Mouse (Mus musculus) adrenal gland, adult (tissue): ENCODE results near the gene Apol8.
"Not testable (repeated sequence)": the region's sequence is repeated elsewhere in the genome, so short reads cannot be mapped to it uniquely, and the experiment has no call there.

Source experiments
- DNase-seq, 2 experiments: peaks; one replicate each; pipeline ENCODE4 v3.0.0; 2022 to 2023; ENCODE audit warnings: low spot score in 1 of 2; ENCODE audit not compliant: inconsistent age in 2 of 2

Gene Apol8

DNA sequence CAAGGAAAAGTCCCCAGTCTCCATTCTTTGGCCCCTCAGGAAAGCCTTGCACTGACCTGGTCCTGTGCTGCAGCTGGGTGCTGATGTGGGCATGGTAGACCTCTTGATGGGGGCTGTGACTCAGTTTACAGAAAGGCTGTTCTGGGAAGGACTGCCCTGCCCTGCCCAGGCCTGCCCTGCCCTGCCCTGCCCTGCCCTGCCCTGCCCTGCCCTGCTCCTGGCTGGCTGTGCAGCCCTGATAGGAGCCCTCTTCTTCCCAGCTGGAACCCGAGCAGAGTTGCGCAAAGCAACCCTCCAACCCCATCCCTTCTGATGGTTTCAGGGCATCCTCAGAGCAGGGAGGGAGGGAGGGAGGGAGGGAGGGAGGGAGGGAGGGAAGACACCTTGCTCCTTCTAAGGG lies 1.7 kb downstream of the Apol8 start:
- DNase-seq: no peak

DNA sequence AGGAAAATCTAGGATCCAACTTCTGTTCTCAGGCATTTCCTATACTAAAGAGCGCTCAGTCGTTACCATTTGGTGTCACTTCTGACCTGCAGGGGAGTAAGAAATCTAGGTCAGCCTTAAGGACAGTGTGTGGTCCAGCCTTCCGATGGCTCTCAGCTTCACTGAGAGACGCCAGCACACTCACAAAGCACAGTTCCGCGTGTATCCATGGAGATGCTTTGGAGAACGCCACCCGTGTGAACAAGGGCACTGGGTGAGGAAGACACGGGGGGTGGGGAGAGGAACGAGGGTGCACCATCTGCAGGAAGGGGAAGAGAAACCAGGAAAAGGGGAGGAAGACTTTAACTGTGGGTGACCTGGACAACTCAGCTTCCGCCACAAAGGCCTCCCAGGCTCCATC lies 4.4 kb downstream of the Apol8 start:
- no peak for DNase-seq

DNA sequence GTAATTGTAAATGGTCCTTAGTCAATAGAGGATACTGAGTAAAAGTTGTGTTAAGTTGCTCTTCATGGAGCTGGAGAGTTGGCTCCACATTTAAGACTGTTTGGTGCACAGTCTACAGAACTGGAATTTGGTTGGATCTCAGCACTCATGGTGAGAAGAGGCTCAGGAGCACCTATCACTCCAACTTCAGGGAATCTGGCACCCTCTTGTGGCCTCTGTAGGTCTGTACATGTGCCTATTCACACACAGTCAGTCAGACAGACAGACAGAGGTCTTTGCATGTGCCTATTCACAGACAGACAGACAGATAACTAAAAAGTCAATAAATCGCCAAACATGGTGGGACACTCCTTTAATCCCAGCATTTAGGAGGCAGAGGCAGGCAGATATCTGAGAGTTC lies 6.3 kb downstream of the Apol8 start:
- peak; percentile 60 to 86 for DNase-seq

DNA sequence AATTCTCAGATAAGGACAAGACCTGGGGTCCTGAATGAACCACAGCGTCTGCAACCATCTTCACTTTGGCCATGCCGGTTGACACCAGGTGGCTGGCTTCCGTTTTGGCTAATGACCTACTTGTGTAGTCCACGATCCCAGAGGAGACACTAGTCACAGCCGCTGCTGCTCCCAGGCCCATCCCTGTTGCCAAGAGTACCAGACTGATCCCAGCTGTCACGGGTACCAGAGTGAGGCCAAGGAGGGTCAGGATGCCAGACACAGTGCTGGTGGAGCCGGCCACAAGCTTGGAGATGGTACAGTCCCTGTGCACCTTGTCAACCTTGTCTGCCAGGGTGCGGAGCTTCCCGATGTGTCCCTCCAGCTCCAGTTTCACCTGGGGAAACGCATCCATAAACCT lies 7.1 kb downstream of the Apol8 start:
- no peak for DNase-seq

DNA sequence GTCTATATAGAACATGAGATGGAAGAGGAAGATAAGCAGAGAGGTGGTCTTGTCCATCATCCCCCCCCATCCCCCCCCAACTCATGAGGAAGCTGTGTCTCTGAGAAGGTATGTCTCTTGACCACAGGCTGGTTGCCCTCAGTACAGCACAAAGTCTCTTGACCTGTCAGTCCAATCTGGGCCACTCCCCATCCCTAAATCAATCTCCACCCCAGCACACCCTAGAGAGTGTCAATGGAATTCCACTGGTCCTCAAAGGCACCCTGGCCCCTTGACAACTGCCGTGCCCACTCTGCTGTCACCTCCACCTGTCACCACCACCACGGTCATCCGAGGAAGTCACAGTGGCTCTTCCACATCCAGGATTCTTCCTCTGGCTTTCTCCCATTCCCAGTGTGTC lies 8.4 kb downstream of the Apol8 start:
- DNase-seq: no peak

DNA sequence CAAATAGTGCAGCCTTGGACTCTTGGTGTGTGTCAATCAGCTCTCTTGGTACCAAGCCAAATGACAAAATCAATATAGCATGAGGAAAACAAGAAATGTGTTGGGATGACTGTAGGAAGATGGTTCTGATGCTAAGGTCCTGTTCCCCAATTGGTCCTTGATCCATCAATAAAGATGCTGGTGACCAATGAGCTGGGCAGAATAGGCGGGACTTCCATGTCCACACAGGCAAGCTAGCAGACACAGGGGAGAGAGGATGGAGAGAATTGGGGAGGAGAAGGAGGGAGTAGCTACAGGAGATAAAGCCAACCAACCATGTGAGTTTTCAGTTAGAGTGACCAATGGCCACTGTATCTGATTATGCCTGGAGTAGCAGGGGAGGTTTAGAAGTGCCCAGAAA lies 10.5 kb downstream of the Apol8 start:
- no peak for DNase-seq

DNA sequence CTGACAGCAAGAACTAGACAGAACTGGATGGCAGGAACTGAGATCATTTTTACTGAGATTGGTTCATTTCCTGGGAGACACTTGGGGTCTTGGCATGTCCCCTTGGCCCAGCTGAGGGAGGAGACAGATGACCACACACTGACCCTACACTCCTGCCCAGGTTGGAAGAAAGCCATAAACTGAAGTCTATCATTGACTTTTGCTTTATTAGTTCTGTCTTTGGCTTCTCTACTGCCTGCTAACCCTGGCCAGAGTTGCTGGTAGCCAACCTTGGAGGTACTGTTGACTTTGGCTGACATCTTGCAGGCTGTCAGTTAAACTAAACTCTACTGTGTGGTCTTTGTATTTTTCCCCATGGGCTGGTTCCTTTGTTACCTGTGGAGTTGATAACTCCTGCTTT lies 11.7 kb downstream of the Apol8 start:
- DNase-seq: no peak

DNA sequence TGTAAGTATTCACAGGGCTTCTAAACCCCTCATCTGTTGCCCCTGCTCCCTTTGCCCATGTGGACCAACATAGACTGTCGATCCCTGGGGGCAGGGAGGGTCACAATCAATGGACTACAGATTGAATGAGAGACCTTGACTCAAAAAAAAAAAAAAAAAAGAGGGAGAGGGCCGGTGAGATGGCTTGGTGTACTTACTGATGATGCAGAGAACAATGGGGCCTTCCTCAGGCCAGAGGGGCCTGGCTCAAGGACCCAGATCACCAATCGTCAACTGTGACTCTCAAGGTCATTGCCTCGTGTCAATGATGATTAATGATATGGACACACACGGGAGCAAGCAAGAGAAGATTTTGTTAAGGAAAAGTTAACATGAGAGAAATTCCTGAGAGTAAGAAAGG lies 12.2 kb downstream of the Apol8 start:
- no peak for DNase-seq

DNA sequence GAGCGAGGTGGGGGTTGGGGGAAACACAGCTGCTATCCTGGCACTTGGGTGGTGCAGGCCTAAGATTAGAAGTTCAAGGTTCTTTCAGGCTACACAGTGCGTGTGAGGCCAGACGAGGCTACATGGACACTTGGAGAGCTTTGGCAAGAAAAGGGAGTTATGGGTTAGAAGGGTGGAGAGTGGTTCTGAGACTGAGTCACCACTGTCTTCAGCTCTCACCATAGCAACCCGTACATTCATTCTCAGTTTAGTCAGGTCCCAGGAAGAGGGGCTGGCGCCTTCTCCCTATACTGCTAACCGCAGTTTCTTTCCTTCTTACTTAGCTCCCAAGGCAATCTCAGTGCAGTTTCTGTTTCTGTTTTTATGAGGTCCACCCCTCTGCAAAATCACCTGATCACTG lies 15.2 kb downstream of the Apol8 start:
- DNase-seq: not testable (repeated sequence)

DNA sequence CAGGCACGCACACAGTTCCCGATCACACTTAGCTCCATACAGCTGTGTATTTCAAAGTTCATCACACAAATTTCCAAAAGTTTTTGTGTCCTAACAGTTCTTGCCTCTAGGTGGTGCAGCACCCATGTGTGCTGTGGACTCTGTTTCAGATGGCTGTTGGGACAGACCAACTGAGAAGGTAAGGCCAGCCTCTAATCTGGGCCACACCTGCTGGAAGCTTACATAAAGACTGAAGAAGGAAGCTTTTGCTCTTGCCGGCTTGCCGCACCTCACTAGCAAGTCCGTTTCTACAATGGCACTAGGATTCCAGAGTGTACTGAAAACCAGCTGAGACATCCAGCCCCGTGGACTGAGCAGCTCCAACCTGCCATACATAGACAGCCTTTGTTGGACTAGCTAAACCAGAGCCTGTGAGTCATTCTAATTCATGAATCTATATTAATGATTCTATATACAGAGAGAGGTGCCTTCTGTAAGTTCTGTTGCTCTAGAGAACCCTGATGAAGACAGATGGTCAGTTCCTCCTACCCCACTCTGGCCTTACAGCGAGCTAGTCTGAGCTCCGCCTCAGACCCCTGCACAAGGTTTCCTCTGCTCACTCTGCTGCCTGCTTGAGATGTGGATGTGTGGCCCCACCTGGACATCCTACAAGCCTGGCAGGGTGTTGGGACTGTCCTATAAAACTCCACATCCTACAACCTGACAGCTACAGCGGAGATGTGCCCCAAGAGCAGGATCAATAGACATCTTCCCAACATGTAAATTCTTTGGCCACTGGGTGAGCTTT lies 16.1 kb downstream of the Apol8 start:
- DNase-seq: peak in 1 of 2 experiments; percentile 48

DNA sequence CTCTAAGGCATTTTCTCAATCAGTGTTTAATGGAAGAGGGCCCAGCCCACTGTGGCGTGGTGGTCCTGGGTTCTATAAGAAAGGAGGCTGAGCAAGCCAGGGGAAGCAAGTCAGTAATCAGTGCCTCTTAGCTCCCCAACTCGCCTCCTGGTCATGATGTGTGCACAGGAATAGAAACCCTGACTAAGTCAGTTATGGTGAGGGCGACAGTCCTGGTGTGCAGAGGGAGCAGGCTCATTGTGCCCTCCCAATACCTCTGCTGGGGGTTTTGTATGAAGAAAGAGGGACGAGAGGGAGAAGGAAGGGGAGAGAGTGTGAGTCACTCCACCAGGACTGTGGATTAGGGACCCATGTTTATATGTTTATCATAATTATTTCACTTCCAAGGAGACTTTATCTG lies 22.9 kb downstream of the Apol8 start:
- not testable (repeated sequence) for DNase-seq

DNA sequence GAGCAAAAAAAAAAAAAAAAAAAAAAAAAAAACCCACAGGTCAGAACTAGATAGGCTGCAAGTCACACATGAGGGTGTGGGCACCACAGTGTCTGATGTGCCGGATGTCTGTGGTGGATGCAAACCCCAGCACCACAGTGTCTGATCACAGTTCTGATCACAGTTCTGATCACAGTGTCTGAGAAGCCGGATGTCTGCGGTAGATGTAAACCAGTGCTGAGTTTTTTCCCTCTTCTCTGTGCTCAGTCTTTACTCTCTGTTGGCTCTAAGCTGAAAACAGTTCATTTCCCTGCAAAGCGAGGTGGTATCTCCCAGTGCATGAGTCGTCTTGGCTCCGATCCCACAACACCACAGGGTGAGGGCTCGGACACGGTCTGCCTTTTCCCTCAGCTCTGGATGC lies 23.4 kb downstream of the Apol8 start:
- DNase-seq: not testable (repeated sequence)

DNA sequence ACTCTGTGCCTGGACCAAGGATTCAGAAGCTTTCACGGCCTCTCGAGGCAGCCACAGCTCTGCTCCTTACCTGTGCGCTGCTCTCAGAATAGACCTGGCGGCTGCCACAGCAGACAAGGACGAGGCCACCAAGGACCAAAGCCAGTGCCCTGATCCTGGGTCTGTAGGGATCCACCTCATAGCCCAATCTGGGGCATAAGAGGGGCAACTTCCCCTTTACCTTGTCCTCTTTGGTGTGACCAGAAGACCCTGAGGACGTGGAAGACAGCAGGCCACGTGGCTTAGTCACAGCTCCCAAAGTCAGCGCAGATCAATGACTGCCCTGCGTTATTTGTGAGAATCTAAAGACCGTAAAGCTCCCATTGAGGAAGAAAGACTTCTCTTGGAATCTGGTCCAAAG lies 24.0 kb downstream of the Apol8 start:
- not testable (repeated sequence) for DNase-seq

DNA sequence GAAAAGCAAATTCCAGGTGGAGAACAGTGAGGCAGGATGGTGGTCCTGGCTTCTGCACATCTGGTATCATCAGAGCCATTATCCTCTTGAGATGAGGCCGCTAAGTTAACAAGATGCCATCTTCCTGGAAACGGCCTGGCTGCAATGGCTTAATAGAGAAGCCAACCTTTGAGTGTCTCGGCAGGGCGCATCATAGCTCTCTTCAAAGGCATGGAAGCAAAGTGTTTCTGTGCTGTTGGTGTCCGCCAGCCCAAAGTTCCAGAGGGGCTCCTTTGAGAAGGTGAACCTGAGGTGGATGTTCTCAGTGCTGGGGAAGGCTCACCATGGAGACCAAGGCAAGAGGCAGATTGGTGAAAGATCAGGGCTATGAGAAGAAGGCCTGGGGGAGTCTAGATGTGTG lies 25.2 kb downstream of the Apol8 start:
- DNase-seq: no peak

DNA sequence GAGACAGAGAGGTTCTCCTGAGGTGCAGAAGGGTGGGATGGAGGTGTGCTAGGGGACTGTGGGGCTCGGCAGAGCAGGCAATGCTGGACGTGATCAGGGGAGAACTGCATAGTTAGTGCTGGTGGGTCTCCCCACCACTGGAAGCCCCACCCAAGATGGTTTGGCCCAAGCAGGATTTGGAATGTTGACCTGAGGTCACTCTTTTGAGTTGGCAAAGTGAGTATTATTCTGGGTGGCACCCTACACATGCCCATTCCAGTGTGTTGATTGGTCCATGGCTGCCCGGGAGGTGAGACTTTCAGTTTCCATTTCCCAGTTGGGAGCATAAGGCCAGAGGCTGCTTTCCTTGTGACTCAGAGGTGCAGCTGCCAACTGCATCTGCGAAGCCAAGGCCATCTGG lies 28.1 kb downstream of the Apol8 start, which contains the start of gene Apol9b:
Gene Apol9b, plus strand, starts transcription at position 301 of the 400 bp plus-strand sequence.
- DNase-seq: not testable (repeated sequence)

DNA sequence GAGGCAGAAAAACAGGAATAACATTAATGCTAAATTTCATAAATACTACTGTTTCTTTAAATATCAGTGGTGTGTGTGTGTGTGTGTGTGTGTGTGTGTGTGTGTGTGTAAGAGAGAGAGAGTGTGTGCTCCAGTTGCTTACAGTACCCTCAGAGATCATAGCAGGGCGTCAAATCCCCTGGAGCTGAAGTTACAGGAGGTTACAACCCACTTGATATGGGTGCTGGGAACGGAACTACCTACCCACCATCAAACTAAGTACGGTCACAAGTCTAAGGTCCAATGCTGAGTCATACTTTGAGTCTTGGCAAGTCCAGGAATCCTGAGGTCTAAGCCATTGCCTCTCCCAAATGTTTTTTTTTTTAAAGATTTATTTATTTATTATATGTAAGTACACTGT lies 29.1 kb downstream of the Apol8 start:
- not testable (repeated sequence) for DNase-seq

DNA sequence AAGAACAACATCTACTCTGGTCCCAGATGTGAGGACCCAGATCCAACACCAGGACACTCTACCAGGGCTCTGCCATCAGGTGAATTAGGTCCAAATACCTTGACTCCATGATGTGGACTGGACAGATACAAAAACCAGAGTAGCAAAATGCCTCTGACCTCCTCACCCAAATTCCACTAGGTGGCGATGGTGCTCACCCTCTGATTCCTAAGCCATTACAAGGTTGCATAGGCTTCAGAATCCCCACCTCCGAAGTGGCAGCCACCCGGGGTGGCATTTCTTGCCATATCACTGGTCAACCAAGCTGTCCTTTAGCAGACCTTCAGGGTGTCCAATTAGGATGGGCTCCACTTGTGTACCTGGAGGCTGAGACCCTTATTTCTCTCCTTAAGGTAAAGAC lies 29.7 kb downstream of the Apol8 start:
- peak in 1 of 2 experiments; percentile 62 for DNase-seq

DNA sequence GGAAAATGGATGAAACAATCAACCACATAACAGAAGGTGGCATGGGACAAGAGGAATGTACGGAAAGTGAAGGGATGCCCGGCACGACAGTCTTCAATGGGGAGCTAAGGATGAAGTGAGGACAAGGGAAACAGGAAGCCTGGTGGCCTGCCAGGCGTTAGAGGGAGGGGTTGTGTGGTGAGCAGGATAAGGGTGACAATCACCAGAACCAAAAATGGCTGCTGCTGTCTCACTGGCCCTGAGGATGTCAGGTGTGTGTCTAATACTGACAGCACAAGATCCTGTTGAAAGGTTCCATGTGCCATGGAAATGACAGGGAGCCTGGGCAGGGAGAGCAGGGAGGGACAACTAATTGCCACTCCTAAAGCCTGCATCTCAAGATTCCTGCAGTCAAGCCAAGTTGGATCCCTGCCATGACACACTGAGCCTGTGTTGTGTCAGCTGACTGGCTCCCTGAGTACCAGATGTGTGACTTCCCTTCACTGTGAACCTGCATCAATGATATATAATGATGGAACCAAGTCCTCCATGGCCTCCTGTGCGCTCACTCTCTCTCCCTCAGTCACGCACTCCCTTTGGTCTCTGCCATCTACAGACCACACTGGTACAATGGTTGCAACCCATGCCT lies 31.3 kb downstream of the Apol8 start:
- not testable (repeated sequence) for DNase-seq

DNA sequence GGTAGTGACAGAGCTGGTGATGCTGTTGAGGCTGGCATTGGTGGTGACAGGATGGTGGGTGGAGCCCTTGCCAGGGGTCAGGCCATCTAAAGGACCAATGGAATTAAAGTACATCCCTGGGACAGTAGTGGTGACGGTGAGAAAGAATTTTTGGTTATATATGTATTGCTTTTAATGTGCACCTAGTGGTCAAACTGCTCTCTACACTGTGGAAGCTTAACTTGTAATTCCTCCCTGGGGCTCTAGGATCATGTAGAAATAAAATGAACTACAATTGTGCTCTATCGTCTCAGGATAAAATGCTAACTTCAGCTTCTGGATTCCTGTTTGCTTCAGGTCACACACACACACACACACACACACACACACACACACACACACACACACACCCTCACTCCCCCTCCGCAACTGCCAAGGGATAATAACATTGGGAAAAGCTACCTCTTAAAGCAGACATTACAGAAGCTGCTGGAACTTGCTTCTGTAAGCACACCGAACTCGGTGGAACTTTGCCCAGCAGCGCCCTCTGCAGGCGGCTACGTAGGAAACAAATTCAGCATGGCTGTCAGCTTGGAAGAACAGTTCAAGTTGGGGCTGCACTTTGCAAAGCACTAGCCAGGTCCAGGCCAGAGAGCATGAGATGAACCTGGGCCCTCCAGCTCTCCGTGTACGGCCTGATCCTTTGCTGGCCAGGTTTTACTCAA lies 32.4 kb downstream of the Apol8 start:
- DNase-seq: not testable (repeated sequence)

DNA sequence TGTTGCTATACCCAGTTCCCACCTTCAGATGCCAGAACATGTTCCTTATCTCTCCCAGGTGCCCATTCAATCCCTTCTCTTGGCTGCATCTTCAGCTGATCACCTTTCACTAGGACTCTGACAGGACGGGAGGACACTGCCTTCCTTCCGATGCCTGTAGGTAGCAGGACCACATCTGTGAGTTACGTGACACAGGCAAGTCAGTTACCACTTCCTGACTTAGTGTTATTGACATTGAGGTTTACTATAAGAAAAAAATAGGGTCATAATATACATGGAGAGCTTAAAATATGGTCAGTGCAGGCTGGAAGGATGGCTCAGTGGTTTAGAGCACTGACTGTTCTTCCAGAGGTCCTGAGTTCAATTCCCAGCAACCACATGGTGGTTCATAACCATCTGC lies 35.3 kb downstream of the Apol8 start:
- not testable (repeated sequence) for DNase-seq

DNA sequence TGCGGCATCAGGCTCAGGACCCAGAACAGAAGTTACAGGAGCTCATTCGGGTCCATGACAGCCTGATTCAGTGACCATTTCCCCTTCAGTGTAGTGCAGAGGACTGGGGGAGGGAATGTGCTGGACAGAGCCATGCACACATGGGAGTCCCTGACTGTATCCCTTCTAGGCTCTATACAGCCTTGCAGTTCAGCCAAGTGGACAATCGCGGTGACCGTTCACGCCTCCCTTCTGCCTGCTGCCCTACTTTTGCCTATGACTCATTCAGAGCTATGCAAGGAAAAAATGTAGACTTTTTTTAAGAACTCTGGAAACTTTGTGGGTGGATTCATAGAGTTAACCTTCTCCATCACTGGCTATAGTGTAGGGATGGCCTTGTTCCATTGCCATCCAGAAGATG lies 38.6 kb downstream of the Apol8 start:
- DNase-seq: peak in 1 of 2 experiments; percentile 43

DNA sequence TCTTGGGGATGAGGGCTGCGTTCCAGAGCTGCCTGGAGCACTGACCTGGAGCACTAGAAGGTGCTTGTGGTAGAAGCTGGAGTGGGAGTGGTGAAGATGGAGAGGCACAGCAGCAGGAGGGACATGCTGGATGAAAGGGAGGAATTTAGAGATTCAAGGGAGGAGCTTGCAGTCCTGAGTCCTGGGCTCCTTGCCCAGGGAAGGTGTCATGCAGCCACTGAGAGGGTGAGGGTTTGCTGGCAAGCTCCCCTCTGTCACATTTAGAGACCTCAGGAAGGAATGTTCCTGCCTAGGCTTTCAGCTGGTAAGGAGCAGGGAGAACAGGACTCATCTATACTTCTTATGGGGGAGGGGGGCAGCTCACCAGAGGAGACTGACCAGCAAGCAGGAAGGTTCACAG lies 47.9 kb downstream of the Apol8 start:
- DNase-seq: peak in 1 of 2 experiments; percentile 11
